Mouse (Mus musculus) lung, embryonic 16.5 days (tissue): ENCODE results near the gene Tmem223. TPM values are rescaled to one million over a fixed set of nuclear protein-coding genes. Genes with fewer than 3 reads are reported as not detected.
A peak's percentile ranks its signal among the peaks of the same experiment; 100 is the strongest.

ENCODE experiments used
- ATAC-seq: fragments of 200-750 bp; cut with Nextera tagmentation; 2 replicates; pipeline ENCODE4 v1.8.0; 2017; ENCODE audit warnings: low read depth, mild to moderate bottlenecking, moderate library complexity
- H3K27ac ChIP-seq: fragments of 300-500 bp; sonication (generic); 2 replicates; pipeline ENCODE4 v1.5.1; 2014; ENCODE audit warnings: mild to moderate bottlenecking, control low read depth, low read length
- H3K27me3 ChIP-seq: fragments of 300-500 bp; sonication (generic); 2 replicates; pipeline ENCODE4 v1.6.1; 2014; ENCODE audit warnings: low read depth, low read length, mixed read lengths; ENCODE audit not compliant: control insufficient read depth, insufficient read depth
- H3K36me3 ChIP-seq: fragments of 300-500 bp; sonication (generic); 2 replicates; pipeline ENCODE4 v1.6.1; 2014; ENCODE audit warnings: low read length; ENCODE audit not compliant: control insufficient read depth, insufficient read depth
- H3K4me1 ChIP-seq: fragments of 300-500 bp; sonication (generic); replicated peaks from 2 replicates; pipeline ENCODE4 v1.6.1; 2014; ENCODE audit warnings: low read length, mixed read lengths; ENCODE audit not compliant: control insufficient read depth, insufficient read depth
- H3K4me2 ChIP-seq: fragments of 300-500 bp; sonication (generic); 2 replicates; pipeline ENCODE4 v1.6.1; 2014; ENCODE audit warnings: low read depth, low read length, control low read depth
- H3K4me3 ChIP-seq: fragments of 300-500 bp; sonication (generic); 2 replicates; pipeline ENCODE4 v1.5.1; 2014; ENCODE audit warnings: mild to moderate bottlenecking, low read length, control low read depth
- H3K9ac ChIP-seq: fragments of 300-500 bp; sonication (generic); 2 replicates; pipeline ENCODE4 v1.6.1; 2014; ENCODE audit warnings: low read length, control low read depth
- H3K9me3 ChIP-seq: fragments of 300-500 bp; sonication (generic); 2 replicates; pipeline ENCODE4 v1.6.1; 2016; ENCODE audit warnings: low read length; ENCODE audit not compliant: control insufficient read depth
- WGBS: fragments of 180-500 bp; shearing (Covaris S2); extraction: QIAGEN DNeasy Blood & Tissue Kit; methylation state at CpG from one replicate; pipeline ENCODE4 v1.1.7; 2014; 5-methylcytosine and 5-hydroxymethylcytosine counted together
- polyA plus RNA-seq: library from polyadenylated mRNA; unstranded; fragments of >200 nt; fragmentation: Nextera tagmentation; extraction: Ambion mirVana; gene quantifications from 2 replicates; pipeline ENCODE4 v1.2.1, GENCODE M21; 2015

Tmem223 gene
- polyA plus RNA-seq, 1 experiment from 2014 or later, result 194 TPM

GRCm38 (mm10) chr19:8740603-8741002, 30.2 kb upstream of the Tmem223 start, which contains the start of gene 1700092M07Rik:
Gene 1700092M07Rik, plus strand, starts transcription at chr19:8740718.
- no peaks in the 10 kb centered on the region for H3K9me3 ChIP-seq
- peak within 1 kb of the TSS; percentile 80 for H3K4me3 ChIP-seq
- H3K4me1 ChIP-seq, result peaks cover 17% of the 10 kb centered on the region
- 68% methylated on average over 14 of the region's 14 CpGs for WGBS
- H3K27ac ChIP-seq, result peak within 1 kb of the TSS; percentile 97
- peaks cover 39% of the 10 kb centered on the region for H3K36me3 ChIP-seq
- no peaks in the 10 kb centered on the region for H3K27me3 ChIP-seq
- peak within 1 kb of the TSS; percentile 93 for H3K9ac ChIP-seq
- ATAC-seq, result no peak
- peak within 1 kb of the TSS; percentile 50 for H3K4me2 ChIP-seq

DNA sequence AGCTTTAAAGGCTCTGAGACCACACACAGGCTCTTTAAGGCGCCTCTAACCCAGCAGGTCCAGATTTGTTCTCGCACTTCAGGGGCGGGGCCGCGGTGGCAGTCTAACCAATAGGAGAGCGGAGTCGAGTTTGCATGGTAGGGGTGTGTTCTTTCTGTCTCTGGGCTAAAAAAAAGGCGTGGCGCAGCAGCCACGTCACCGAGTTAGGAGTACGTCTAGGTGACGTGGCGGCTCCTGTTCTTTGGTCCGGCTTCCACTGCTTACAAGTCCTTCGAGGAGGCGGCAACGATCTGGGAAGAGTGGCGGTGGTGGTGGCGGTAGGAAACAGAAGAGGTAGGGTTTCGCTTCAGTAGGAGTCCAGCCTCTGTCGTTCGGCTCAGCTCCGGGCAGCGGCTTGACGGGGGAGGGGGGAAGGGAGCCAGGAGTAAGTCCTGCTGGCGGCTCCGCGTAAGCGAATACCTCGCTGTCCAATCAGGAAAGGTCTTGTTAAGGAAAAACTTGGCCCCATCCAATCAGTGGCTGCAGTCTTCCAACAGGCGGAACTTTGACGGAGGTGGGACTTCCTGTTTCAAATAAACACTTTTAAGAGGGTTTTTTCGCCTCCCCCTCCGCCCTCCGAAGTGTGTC, 29.4 kb upstream of the Tmem223 start, which contains the start of gene Stx5a:
Stx5a (plus strand) TSS at position 171 of the 627 bp plus-strand sequence.
- peak within 1 kb of the TSS; percentile 93 for H3K9ac ChIP-seq
- peak within 1 kb of the TSS; percentile 80 for H3K4me3 ChIP-seq
- H3K27me3 ChIP-seq, result no peaks in the 10 kb centered on the region
- no peaks in the 10 kb centered on the region for H3K9me3 ChIP-seq
- ATAC-seq, result peak; percentile 98
- peaks cover 43% of the 10 kb centered on the region for H3K36me3 ChIP-seq
- under 1% methylated on average over 36 of the region's 36 CpGs for WGBS
- H3K4me2 ChIP-seq, result peak within 1 kb of the TSS; percentile 61
- peak within 1 kb of the TSS; percentile 97 for H3K27ac ChIP-seq
- peaks cover 17% of the 10 kb centered on the region for H3K4me1 ChIP-seq

GRCm38 (mm10) chr19:8742176-8742575, 28.6 kb upstream of the Tmem223 start:
- H3K27ac ChIP-seq, result peak overlapping the region; percentile 97
- H3K4me2 ChIP-seq, result peak overlapping the region; percentile 61
- H3K36me3 ChIP-seq, result peaks cover 48% of the 10 kb centered on the region
- no peaks in the 10 kb centered on the region for H3K9me3 ChIP-seq
- H3K9ac ChIP-seq, result peak overlapping the region; percentile 93
- 11% methylated on average over 14 of the region's 14 CpGs for WGBS
- no peaks in the 10 kb centered on the region for H3K27me3 ChIP-seq
- peak overlapping the region; percentile 80 for H3K4me3 ChIP-seq
- no peak for ATAC-seq
- peaks cover 15% of the 10 kb centered on the region for H3K4me1 ChIP-seq

GRCm38 (mm10) chr19:8745382-8745781, 25.4 kb upstream of the Tmem223 start:
- 94% methylated on average over 1 of the region's 1 CpGs for WGBS
- Histone ChIP-seq H3K27ac (no peak overlapping the region), H3K9ac (no peak overlapping the region), H3K4me2 (no peak overlapping the region), H3K9me3 (no peaks in the 10 kb centered on the region), H3K4me1 (peaks cover 13% of the 10 kb centered on the region), H3K36me3 (peaks cover 53% of the 10 kb centered on the region), H3K4me3 (no peak overlapping the region), H3K27me3 (no peaks in the 10 kb centered on the region)
- no peak for ATAC-seq

DNA sequence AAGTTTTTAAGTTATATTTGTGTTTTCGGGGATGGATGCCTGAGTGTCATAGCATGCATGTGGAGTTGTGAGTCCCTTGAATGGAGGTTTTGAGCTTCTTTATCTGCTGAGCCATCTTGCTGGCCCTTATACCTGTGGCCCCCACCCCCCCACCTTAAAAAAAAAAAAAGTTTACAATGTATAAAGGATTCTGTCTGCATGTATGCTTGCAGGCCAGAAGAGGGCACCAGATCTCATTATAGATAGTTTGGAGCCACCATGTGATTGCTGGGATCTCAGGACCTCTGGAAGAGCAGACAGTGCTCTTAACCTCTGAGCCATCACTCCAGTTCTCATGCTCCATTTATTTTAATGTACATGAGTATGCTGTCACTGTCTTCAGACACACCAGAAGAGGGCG, 23.4 kb upstream of the Tmem223 start:
- Histone ChIP-seq H3K36me3 (peaks cover 70% of the 10 kb centered on the region), H3K4me1 (peaks cover 7% of the 10 kb centered on the region), H3K27ac (no peak overlapping the region), H3K9ac (no peak overlapping the region), H3K9me3 (no peaks in the 10 kb centered on the region), H3K4me2 (no peak overlapping the region), H3K4me3 (no peak overlapping the region), H3K27me3 (no peaks in the 10 kb centered on the region)
- WGBS, result 70% methylated on average over 2 of the region's 2 CpGs
- ATAC-seq, result no peak

DNA sequence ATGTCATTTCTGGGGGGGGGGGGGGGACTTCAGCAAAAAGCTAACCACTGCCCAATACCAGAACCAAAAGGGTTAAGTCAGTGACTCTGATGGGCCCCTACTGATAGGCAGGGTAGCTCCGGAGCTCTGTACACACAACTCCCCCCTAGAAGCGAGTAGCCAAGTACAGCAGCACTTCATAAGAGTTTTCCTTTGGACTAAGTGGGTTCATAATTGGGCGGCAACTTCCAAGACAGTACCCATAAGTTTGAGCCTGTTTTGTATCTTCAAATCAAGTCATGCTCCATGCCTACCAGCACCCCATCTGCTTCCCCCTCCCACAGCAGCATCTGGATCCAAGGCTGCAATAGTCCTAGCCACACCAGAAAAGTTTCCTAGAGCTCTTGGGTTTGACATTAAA, 15.1 kb upstream of the Tmem223 start:
- no peak overlapping the region for H3K27ac ChIP-seq
- peak overlapping the region; percentile 58 for H3K4me2 ChIP-seq
- H3K4me3 ChIP-seq, result peak overlapping the region; percentile 63; the same call in 1 of the 2 replicates
- peak overlapping the region; percentile 11; the same call in 1 of the 2 replicates for H3K9ac ChIP-seq
- H3K27me3 ChIP-seq, result no peaks in the 10 kb centered on the region
- WGBS, result 45% methylated on average over 3 of the region's 3 CpGs
- H3K9me3 ChIP-seq, result no peaks in the 10 kb centered on the region
- H3K36me3 ChIP-seq, result peaks cover 34% of the 10 kb centered on the region
- no peak for ATAC-seq
- H3K4me1 ChIP-seq, result peaks cover 18% of the 10 kb centered on the region

GRCm38 (mm10) chr19:8756635-8757387, 14.0 kb upstream of the Tmem223 start, which contains the start of gene Nxf1:
Gene Nxf1, plus strand, starts transcription at chr19:8757073.
- peaks cover 18% of the 10 kb centered on the region for H3K4me1 ChIP-seq
- ATAC-seq, result peak; percentile 96
- peak within 1 kb of the TSS; percentile 69 for H3K4me2 ChIP-seq
- peak within 1 kb of the TSS; percentile 86 for H3K27ac ChIP-seq
- no peaks in the 10 kb centered on the region for H3K9me3 ChIP-seq
- H3K27me3 ChIP-seq, result no peaks in the 10 kb centered on the region
- peaks cover 24% of the 10 kb centered on the region for H3K36me3 ChIP-seq
- peak within 1 kb of the TSS; percentile 83 for H3K9ac ChIP-seq
- WGBS, result under 1% methylated on average over 75 of the region's 75 CpGs
- peak within 1 kb of the TSS; percentile 63 for H3K4me3 ChIP-seq

GRCm38 (mm10) chr19:8757471-8757998, 13.3 kb upstream of the Tmem223 start:
- Histone ChIP-seq H3K9ac (peak overlapping the region; percentile 83), H3K4me3 (peak overlapping the region; percentile 63), H3K27ac (peak overlapping the region; percentile 86), H3K27me3 (no peaks in the 10 kb centered on the region), H3K4me1 (peaks cover 18% of the 10 kb centered on the region), H3K4me2 (peak overlapping the region; percentile 69), H3K36me3 (peaks cover 18% of the 10 kb centered on the region), H3K9me3 (no peaks in the 10 kb centered on the region)
- ATAC-seq, result no peak
- WGBS, result 3% methylated on average over 14 of the region's 14 CpGs

GRCm38 (mm10) chr19:8758899-8759298, 11.9 kb upstream of the Tmem223 start:
- H3K4me1 ChIP-seq, result peaks cover 18% of the 10 kb centered on the region
- peaks cover 19% of the 10 kb centered on the region for H3K36me3 ChIP-seq
- no peak overlapping the region for H3K4me3 ChIP-seq
- no peak overlapping the region for H3K4me2 ChIP-seq
- H3K9ac ChIP-seq, result no peak overlapping the region
- no peak for ATAC-seq
- H3K27me3 ChIP-seq, result no peaks in the 10 kb centered on the region
- H3K27ac ChIP-seq, result no peak overlapping the region
- 83% methylated on average over 2 of the region's 2 CpGs for WGBS
- no peaks in the 10 kb centered on the region for H3K9me3 ChIP-seq
